ENCODE assay signal across 9 mouse cellular contexts in the genomic region with DNA sequence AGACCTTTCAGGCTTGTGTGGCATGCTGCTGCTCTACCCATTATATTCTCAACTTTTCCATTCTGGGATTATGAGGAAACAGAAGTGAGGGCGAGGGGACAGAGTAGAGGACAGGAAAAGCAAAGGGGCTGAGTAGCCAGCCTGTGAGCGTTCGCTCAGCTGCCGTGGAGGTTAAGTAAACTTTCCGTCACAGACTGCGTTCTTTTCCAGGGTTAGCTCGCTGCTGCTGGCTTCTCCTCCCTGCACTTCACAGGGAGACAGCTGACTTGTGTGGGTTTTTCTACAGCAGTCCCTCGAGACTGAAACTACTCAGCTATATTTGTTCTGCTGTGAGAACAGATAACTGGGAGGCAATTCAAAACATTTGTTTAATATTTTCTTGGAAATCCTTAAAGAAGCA. TPM values are rescaled to one million over a fixed set of nuclear protein-coding genes. Genes with fewer than 3 reads are reported as not detected.
DNase-seq lines count a peak whose midpoint lies in the region; ATAC-seq and TF ChIP-seq lines count a peak whose summit lies in the region.
"Had no signal": no experiment of that assay in that cellular context is flagged by ENCODE, and none has a peak within 500 bp of the region (broad histone marks: within the 10 kb centered on the region; RNA-seq: fewer than 3 reads in every experiment).

No protein-coding gene starts in this region.

- 35% methylated on average over 8 of the region's 8 CpGs for WGBS in hindbrain, embryonic 11.5 days
- WGBS in hindbrain, embryonic 12.5 days: 23% methylated on average over 8 of the region's 8 CpGs
- 10% methylated on average over 8 of the region's 8 CpGs for WGBS in intestine, embryonic 16.5 days
- 43% methylated on average over 8 of the region's 8 CpGs for WGBS in liver, embryonic 11.5 days
- 34% methylated on average over 8 of the region's 8 CpGs for WGBS in neural tube, embryonic 15.5 days

- H3K27ac ChIP-seq in hindbrain, embryonic 11.5 days (ENCODE audit: low read depth, low read length): no peak overlapping the region
- no peak overlapping the region for H3K27ac ChIP-seq in hindbrain, embryonic 12.5 days
- peak overlapping the region; percentile 79 for H3K27ac ChIP-seq in gastrocnemius, adult 2 months
- peak overlapping the region; percentile 74 for H3K27ac ChIP-seq in intestine, embryonic 16.5 days (ENCODE audit: low read length)
- H3K27ac ChIP-seq in liver, embryonic 11.5 days (ENCODE audit: low read depth, low read length): no peak overlapping the region
- no peak overlapping the region for H3K27ac ChIP-seq in neural tube, embryonic 15.5 days (replicated peaks)
- H3K27ac ChIP-seq: neural tube, embryonic 12.5 days had no signal

- H3K9ac ChIP-seq in hindbrain, embryonic 11.5 days (ENCODE audit: low read depth, low read length): no peak overlapping the region
- no peak overlapping the region for H3K9ac ChIP-seq in hindbrain, embryonic 12.5 days
- H3K9ac ChIP-seq in intestine, embryonic 16.5 days (ENCODE audit: low read depth, low read length): no peak overlapping the region
- 0 out of 2 replicates have a peak overlapping the region, but pooled peaks have one; percentile 25 for H3K9ac ChIP-seq in liver, embryonic 11.5 days (ENCODE audit: low read depth, low read length)
- H3K9ac ChIP-seq in neural tube, embryonic 15.5 days (replicated peaks): no peak overlapping the region
- H3K9ac ChIP-seq: neural tube, embryonic 12.5 days had no signal

- TF ChIP-seq CTCF in gastrocnemius, adult 2 months (IDR thresholded peaks at IDR 0.05): no peak

- DNase-seq in hindbrain, embryonic 11.5 days (ENCODE audit: low spot score): peak; percentile 17
- peak; percentile 58 for DNase-seq in gastrocnemius, adult 2 months
- DNase-seq in liver, embryonic 11.5 days (ENCODE audit: low spot score): no peak
- no peak for DNase-seq in MN1 (ENCODE audit: low spot score)
- no peak for DNase-seq in cerebellum, adult 9-10 months

- no peaks in the 10 kb centered on the region for H3K9me3 ChIP-seq in hindbrain, embryonic 11.5 days (ENCODE audit: control insufficient read depth, low read length)
- no peaks in the 10 kb centered on the region for H3K9me3 ChIP-seq in hindbrain, embryonic 12.5 days (replicated peaks)
- no peaks in the 10 kb centered on the region for H3K9me3 ChIP-seq in intestine, embryonic 16.5 days (ENCODE audit: control insufficient read depth, low read length)
- no peaks in the 10 kb centered on the region for H3K9me3 ChIP-seq in liver, embryonic 11.5 days (ENCODE audit: control insufficient read depth, low read length)
- no peaks in the 10 kb centered on the region for H3K9me3 ChIP-seq in neural tube, embryonic 15.5 days (replicated peaks)
- H3K9me3 ChIP-seq: neural tube, embryonic 12.5 days had no signal

- H3K4me3 ChIP-seq in hindbrain, embryonic 11.5 days (ENCODE audit: low read depth, low read length): no peak overlapping the region
- H3K4me3 ChIP-seq in hindbrain, embryonic 12.5 days: no peak overlapping the region
- peak overlapping the region; percentile 66 for H3K4me3 ChIP-seq in gastrocnemius, adult 2 months
- peak overlapping the region; percentile 7; the same call in 1 of the 2 replicates for H3K4me3 ChIP-seq in intestine, embryonic 16.5 days (ENCODE audit: low read length)
- H3K4me3 ChIP-seq in liver, embryonic 11.5 days (ENCODE audit: low read depth, low read length): no peak overlapping the region
- no peak overlapping the region for H3K4me3 ChIP-seq in neural tube, embryonic 15.5 days (replicated peaks)
- H3K4me3 ChIP-seq: neural tube, embryonic 12.5 days had no signal

- intact Hi-C loops in gastrocnemius, adult 2 months (cut with DNase I): no loop called here

- no peak for ATAC-seq in hindbrain, embryonic 11.5 days (ENCODE audit: low FRiP score)
- ATAC-seq in hindbrain, embryonic 12.5 days (ENCODE audit: low FRiP score): no peak
- ATAC-seq in intestine, embryonic 16.5 days: peak; percentile 60; the same call in 1 of the 2 replicates
- ATAC-seq in liver, embryonic 11.5 days (replicated peaks; ENCODE audit: low FRiP score): no peak; the same call in 1 of the 2 replicates
- no peak for ATAC-seq in neural tube, embryonic 15.5 days (ENCODE audit: low FRiP score)

- H3K27me3 ChIP-seq in hindbrain, embryonic 11.5 days (ENCODE audit: control insufficient read depth, insufficient read depth, low read length): no peaks in the 10 kb centered on the region
- H3K27me3 ChIP-seq in hindbrain, embryonic 12.5 days: no peaks in the 10 kb centered on the region
- no peaks in the 10 kb centered on the region for H3K27me3 ChIP-seq in intestine, embryonic 16.5 days (replicated peaks; ENCODE audit: control insufficient read depth, insufficient read depth, low read length)
- H3K27me3 ChIP-seq in liver, embryonic 11.5 days (replicated peaks; ENCODE audit: control insufficient read depth, insufficient read depth, low read length): no peaks in the 10 kb centered on the region
- no peaks in the 10 kb centered on the region for H3K27me3 ChIP-seq in neural tube, embryonic 15.5 days (replicated peaks)
- H3K27me3 ChIP-seq: neural tube, embryonic 12.5 days had no signal

- H3K4me1 ChIP-seq in hindbrain, embryonic 11.5 days (replicated peaks; ENCODE audit: control insufficient read depth, insufficient read depth, low read length): 0 out of 2 replicates have a peak, but pooled peaks cover 5% of the 10 kb centered on the region
- H3K4me1 ChIP-seq in hindbrain, embryonic 12.5 days: peaks cover 24% of the 10 kb centered on the region
- peaks cover 13% of the 10 kb centered on the region for H3K4me1 ChIP-seq in intestine, embryonic 16.5 days (ENCODE audit: control insufficient read depth, insufficient read depth, low read length)
- peaks cover 7% of the 10 kb centered on the region; the same call in 1 of the 2 replicates for H3K4me1 ChIP-seq in liver, embryonic 11.5 days (replicated peaks; ENCODE audit: control insufficient read depth, insufficient read depth, low read length)
- peaks cover 23% of the 10 kb centered on the region for H3K4me1 ChIP-seq in neural tube, embryonic 15.5 days

- no peak overlapping the region for H3K4me2 ChIP-seq in hindbrain, embryonic 11.5 days (replicated peaks; ENCODE audit: low read depth, low read length)
- no peak overlapping the region for H3K4me2 ChIP-seq in hindbrain, embryonic 12.5 days (replicated peaks)
- peak overlapping the region; percentile 42 for H3K4me2 ChIP-seq in intestine, embryonic 16.5 days (ENCODE audit: low read depth, low read length)
- H3K4me2 ChIP-seq in liver, embryonic 11.5 days: peak overlapping the region; percentile 10; the same call in 1 of the 2 replicates
- peak overlapping the region; percentile 24; the same call in 1 of the 2 replicates for H3K4me2 ChIP-seq in neural tube, embryonic 15.5 days

- H3K36me3 ChIP-seq in hindbrain, embryonic 11.5 days (ENCODE audit: control insufficient read depth, insufficient read depth, low read length): no peaks in the 10 kb centered on the region
- H3K36me3 ChIP-seq in hindbrain, embryonic 12.5 days: no peaks in the 10 kb centered on the region
- no peaks in the 10 kb centered on the region for H3K36me3 ChIP-seq in intestine, embryonic 16.5 days (ENCODE audit: control insufficient read depth, insufficient read depth, low read length)
- H3K36me3 ChIP-seq in liver, embryonic 11.5 days (ENCODE audit: control insufficient read depth, insufficient read depth, low read length): no peaks in the 10 kb centered on the region
- H3K36me3 ChIP-seq in neural tube, embryonic 15.5 days: no peaks in the 10 kb centered on the region
- H3K36me3 ChIP-seq: neural tube, embryonic 12.5 days had no signal

RNA-seq across cellular contexts. Expression of a gene that starts 34.5 kb away (rescaled TPM):
- polyA plus RNA-seq in hindbrain, embryonic 11.5 days (2014; fragmentation: Nextera tagmentation; extraction: Ambion mirVana): 22.1 and 23.4 TPM in 2 replicates
- polyA plus RNA-seq in hindbrain, embryonic 12.5 days (2016; fragmentation: Nextera tagmentation; extraction: Ambion mirVana): 19.7 and 21.3 TPM in 2 replicates
- total RNA-seq in gastrocnemius, adult 2 months (2021): 1 to 10 TPM; 8.9 to 9.8 TPM
- polyA plus RNA-seq in intestine, embryonic 16.5 days (2015; fragmentation: Nextera tagmentation; extraction: Ambion mirVana): 29.7 and 30.4 TPM in 2 replicates
- polyA plus RNA-seq in liver, embryonic 11.5 days (2014; fragmentation: Nextera tagmentation; extraction: Ambion mirVana): 31.2 and 37.6 TPM in 2 replicates
- 18.7 and 22.0 TPM in 2 replicates for polyA plus RNA-seq in neural tube, embryonic 15.5 days (2015; fragmentation: Nextera tagmentation; extraction: Ambion mirVana)

Comparison
In these comparisons a context has a peak if more than half of its experiments do, and no peak if none do; other contexts are left out.
1. DNase-seq: peak in hindbrain, embryonic 11.5 days (single experiment) and gastrocnemius, adult 2 months (single experiment); none in liver, embryonic 11.5 days (single experiment), MN1 (single experiment) and cerebellum, adult 9-10 months (single experiment).
2. H3K27ac ChIP-seq: peak in gastrocnemius, adult 2 months (single experiment) and intestine, embryonic 16.5 days (single experiment); none in hindbrain, embryonic 11.5 days (single experiment), hindbrain, embryonic 12.5 days (single experiment), liver, embryonic 11.5 days (single experiment) and neural tube, embryonic 15.5 days (single experiment).
3. H3K4me2 ChIP-seq: peak in intestine, embryonic 16.5 days (single experiment), liver, embryonic 11.5 days (single experiment) and neural tube, embryonic 15.5 days (single experiment); none in hindbrain, embryonic 11.5 days (single experiment) and hindbrain, embryonic 12.5 days (single experiment).
4. H3K4me3 ChIP-seq: peak in gastrocnemius, adult 2 months (single experiment) and intestine, embryonic 16.5 days (single experiment); none in hindbrain, embryonic 11.5 days (single experiment), hindbrain, embryonic 12.5 days (single experiment), liver, embryonic 11.5 days (single experiment) and neural tube, embryonic 15.5 days (single experiment).